Mouse (Mus musculus): Measurements from ENCODE around the gene Khnyn.
A peak's percentile ranks its signal among the peaks of the same experiment; 100 is the strongest.

DNA sequence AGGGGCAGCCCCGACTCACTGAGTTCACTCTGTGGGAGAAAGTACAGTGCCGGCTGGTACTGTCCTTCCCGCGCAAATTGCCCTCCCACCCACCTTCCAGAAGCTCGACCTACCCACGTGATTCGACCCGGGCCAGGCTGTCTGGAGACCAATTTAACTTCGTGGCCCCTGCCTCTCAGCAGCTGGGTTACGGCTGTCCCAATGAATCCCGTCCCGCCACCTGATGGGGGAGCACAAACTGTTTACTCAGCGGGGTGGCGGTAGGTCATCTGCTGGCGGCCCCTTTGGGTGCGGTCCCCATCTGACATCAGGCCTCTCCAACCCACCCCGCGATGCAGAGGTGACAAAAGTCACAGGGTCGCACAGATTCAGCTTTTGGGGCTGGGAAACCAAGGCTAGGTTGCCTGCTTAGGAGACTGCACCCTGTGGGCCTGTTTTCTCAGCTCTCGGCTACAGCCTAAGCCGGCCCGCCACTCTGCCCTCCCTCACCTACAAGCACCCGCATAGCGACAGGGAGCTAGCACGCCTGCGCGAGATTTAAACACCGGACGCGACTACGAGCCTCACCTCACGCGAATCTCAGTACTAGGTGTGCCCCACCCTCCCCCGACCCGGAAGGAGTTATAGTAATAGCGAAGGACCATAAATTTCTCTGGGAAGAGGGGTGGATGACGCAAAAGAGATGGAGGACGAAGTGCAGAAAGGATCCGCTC is 15.1 kb downstream of the Khnyn start, which contains the start of gene Sdr39u1:
- no peak for TF ChIP-seq CTCF (IDR thresholded peaks at IDR 0.05; ENCODE audit: borderline replicate concordance, insufficient read depth, low read depth, low read length)
- peak; percentile 94 for TF ChIP-seq POLR2A (IDR thresholded peaks at IDR 0.05; ENCODE audit: borderline replicate concordance, insufficient read depth, low read length)
